In the genomic region with DNA sequence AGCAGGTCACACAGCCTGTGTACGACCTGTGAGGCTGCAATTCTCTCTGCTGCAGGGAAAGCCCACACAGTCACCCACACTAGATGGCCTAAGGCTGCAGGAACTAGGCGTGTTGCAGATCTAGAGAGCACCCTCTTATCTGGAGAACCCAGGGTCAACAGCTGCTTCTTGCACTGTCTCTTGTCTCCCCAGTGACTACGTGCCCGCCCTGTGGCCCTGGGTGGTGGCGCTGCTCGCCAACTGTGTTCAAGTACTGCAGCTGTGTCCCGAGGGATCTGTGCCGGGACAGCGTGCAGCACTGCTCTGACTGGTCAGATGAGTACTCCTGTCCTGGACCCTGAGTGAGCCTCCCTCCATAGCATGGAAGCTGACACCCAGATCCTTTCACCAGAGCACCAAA, we compare ENCODE assay signal across 14 mouse cellular contexts. TPM values are rescaled to one million over a fixed set of nuclear protein-coding genes. Genes with fewer than 3 reads are reported as not detected.
DNase-seq lines count a peak whose midpoint lies in the region; ATAC-seq and TF ChIP-seq lines count a peak whose summit lies in the region.
"Had no signal": no experiment of that assay in that cellular context is flagged by ENCODE, and none has a peak within 500 bp of the region (broad histone marks: within the 10 kb centered on the region; RNA-seq: fewer than 3 reads in every experiment).

No protein-coding gene starts in this region.

- no peaks in the 10 kb centered on the region for H3K36me3 ChIP-seq in lung, embryonic 16.5 days (ENCODE audit: control insufficient read depth, insufficient read depth, low read length)
- no peaks in the 10 kb centered on the region for H3K36me3 ChIP-seq in liver, embryonic 11.5 days (ENCODE audit: control insufficient read depth, insufficient read depth, low read length)
- H3K36me3 ChIP-seq in stomach, embryonic 14.5 days (ENCODE audit: control insufficient read depth, insufficient read depth, low read length) = no peaks in the 10 kb centered on the region
- H3K36me3 ChIP-seq: hindbrain, embryonic 15.5 days; midbrain, embryonic 12.5 days had no signal

- peak; percentile 27; the same call in 1 of the 2 replicates for ATAC-seq in lung, embryonic 16.5 days (ENCODE audit: low read depth)
- ATAC-seq in liver, embryonic 11.5 days (replicated peaks; ENCODE audit: low FRiP score) = peak; percentile 99
- peak; percentile 66; the same call in 1 of the 2 replicates for ATAC-seq in stomach, embryonic 14.5 days (ENCODE audit: insufficient number of reproducible peaks, insufficient read depth, low FRiP score, low read depth)
- ATAC-seq: forebrain, embryonic 16.5 days had no signal

- no peaks in the 10 kb centered on the region for H3K9me3 ChIP-seq in lung, embryonic 16.5 days (ENCODE audit: control insufficient read depth, low read length)
- no peaks in the 10 kb centered on the region for H3K9me3 ChIP-seq in liver, embryonic 11.5 days (ENCODE audit: control insufficient read depth, low read length)
- no peaks in the 10 kb centered on the region for H3K9me3 ChIP-seq in stomach, embryonic 14.5 days (ENCODE audit: control insufficient read depth, low read depth, low read length)
- H3K9me3 ChIP-seq: hindbrain, embryonic 15.5 days; midbrain, embryonic 12.5 days had no signal

- no peak overlapping the region for H3K27ac ChIP-seq in lung, embryonic 16.5 days (ENCODE audit: low read length)
- H3K27ac ChIP-seq in bone marrow, adult 2 months (ENCODE audit: control insufficient read depth, insufficient read depth, low read depth, low read length, poor library complexity) = peak overlapping the region; percentile 46
- peak overlapping the region; percentile 2; the same call in 1 of the 2 replicates for H3K27ac ChIP-seq in liver, embryonic 11.5 days (ENCODE audit: low read depth, low read length)
- H3K27ac ChIP-seq in stomach, embryonic 14.5 days (ENCODE audit: low read length) = no peak overlapping the region
- H3K27ac ChIP-seq: hindbrain, embryonic 15.5 days; midbrain, embryonic 12.5 days had no signal

- 49% methylated on average over 9 of the region's 9 CpGs for WGBS in lung, embryonic 16.5 days
- WGBS in lung, adult 2 months = 68% methylated on average over 9 of the region's 9 CpGs
- 59% methylated on average over 9 of the region's 9 CpGs for WGBS in bone marrow, adult 2 months
- WGBS in liver, embryonic 11.5 days = 47% methylated on average over 9 of the region's 9 CpGs
- WGBS in stomach, embryonic 14.5 days = 76% methylated on average over 9 of the region's 9 CpGs

- no peak overlapping the region for H3K4me3 ChIP-seq in lung, embryonic 16.5 days (ENCODE audit: low read length)
- H3K4me3 ChIP-seq in lung, adult 2 months (replicated peaks; ENCODE audit: extremely low read depth, low read depth, low read length) = no peak overlapping the region
- H3K4me3 ChIP-seq in bone marrow, adult 2 months (replicated peaks; ENCODE audit: control insufficient read depth, low read depth, low read length) = no peak overlapping the region
- no peak overlapping the region for H3K4me3 ChIP-seq in liver, embryonic 11.5 days (ENCODE audit: low read depth, low read length)
- H3K4me3 ChIP-seq in stomach, embryonic 14.5 days (ENCODE audit: low read depth, low read length) = no peak overlapping the region
- H3K4me3 ChIP-seq: hindbrain, embryonic 15.5 days; midbrain, embryonic 12.5 days had no signal

- TF ChIP-seq CTCF in lung, adult 2 months (IDR thresholded peaks at IDR 0.05; ENCODE audit: insufficient read depth, low read length) = no peak
- peak; percentile 22; the same call in 1 of the 2 replicates for TF ChIP-seq CTCF in bone marrow, adult 2 months (IDR thresholded peaks at IDR 0.05; ENCODE audit: control insufficient read depth, insufficient read depth, low read length)

- peaks cover 4% of the 10 kb centered on the region; the same call in 1 of the 2 replicates for H3K4me1 ChIP-seq in lung, embryonic 16.5 days (replicated peaks; ENCODE audit: control insufficient read depth, insufficient read depth, low read length)
- H3K4me1 ChIP-seq in lung, adult 2 months (ENCODE audit: control insufficient read depth, insufficient read depth, low read length) = peaks cover 11% of the 10 kb centered on the region; the same call in 1 of the 2 replicates
- H3K4me1 ChIP-seq in bone marrow, adult 2 months (ENCODE audit: control insufficient read depth, insufficient read depth, low read length) = peaks cover 5% of the 10 kb centered on the region
- peaks cover 25% of the 10 kb centered on the region for H3K4me1 ChIP-seq in liver, embryonic 11.5 days (replicated peaks; ENCODE audit: control insufficient read depth, insufficient read depth, low read length)
- 0 out of 2 replicates have a peak, but pooled peaks cover 3% of the 10 kb centered on the region for H3K4me1 ChIP-seq in stomach, embryonic 14.5 days (ENCODE audit: control insufficient read depth, insufficient read depth, low read length)
- H3K4me1 ChIP-seq: hindbrain, embryonic 15.5 days; midbrain, embryonic 12.5 days had no signal

- H3K9ac ChIP-seq in lung, embryonic 16.5 days (ENCODE audit: low read length) = no peak overlapping the region
- peak overlapping the region; percentile 55 for H3K9ac ChIP-seq in liver, embryonic 11.5 days (ENCODE audit: low read depth, low read length)
- H3K9ac ChIP-seq in stomach, embryonic 14.5 days (replicated peaks; ENCODE audit: low read depth, low read length) = no peak overlapping the region
- H3K9ac ChIP-seq: hindbrain, embryonic 15.5 days; midbrain, embryonic 12.5 days had no signal

- H3K27me3 ChIP-seq in lung, embryonic 16.5 days (ENCODE audit: control insufficient read depth, insufficient read depth, low read depth, low read length) = no peaks in the 10 kb centered on the region
- H3K27me3 ChIP-seq in liver, embryonic 11.5 days (replicated peaks; ENCODE audit: control insufficient read depth, insufficient read depth, low read length) = no peaks in the 10 kb centered on the region
- H3K27me3 ChIP-seq in stomach, embryonic 14.5 days (ENCODE audit: control insufficient read depth, insufficient read depth, low read length) = no peaks in the 10 kb centered on the region
- H3K27me3 ChIP-seq: hindbrain, embryonic 15.5 days; midbrain, embryonic 12.5 days had no signal

- TF ChIP-seq POLR2A in lung, adult 2 months (IDR thresholded peaks at IDR 0.05; ENCODE audit: borderline replicate concordance, extremely low read depth, low read depth, low read length) = no peak
- peak; percentile 44; the same call in 1 of the 2 replicates for TF ChIP-seq POLR2A in bone marrow, adult 2 months (IDR thresholded peaks at IDR 0.05; ENCODE audit: borderline replicate concordance, control insufficient read depth, low read depth, low read length)

- H3K4me2 ChIP-seq in lung, embryonic 16.5 days (ENCODE audit: low read depth, low read length) = no peak overlapping the region
- H3K4me2 ChIP-seq in liver, embryonic 11.5 days = peak overlapping the region; percentile 44
- no peak overlapping the region for H3K4me2 ChIP-seq in stomach, embryonic 14.5 days (replicated peaks; ENCODE audit: low read depth, low read length)
- H3K4me2 ChIP-seq: hindbrain, embryonic 15.5 days; midbrain, embryonic 12.5 days had no signal

- no peak for DNase-seq in lung, adult 2 months
- peak; percentile 70 for DNase-seq in liver, embryonic 11.5 days (ENCODE audit: low spot score)
- no peak for DNase-seq in embryo, embryonic 10.5 days (ENCODE audit: low spot score)
- DNase-seq in cerebellum, adult 11-12 months = no peak
- DNase-seq: embryo, embryonic 11 days; heart, adult 18-20 months; thymus, adult 2 months had no signal

RNA-seq across cellular contexts. Expression of gene Ldlrad1, which starts 8.6 kb away (rescaled TPM):
- 0.23 and 0.72 TPM in 2 replicates for polyA plus RNA-seq in lung, embryonic 16.5 days (2015; fragmentation: Nextera tagmentation; extraction: Ambion mirVana)
- polyA plus RNA-seq in lung, adult 2 months (2012; rRNA removed) = 47.9 and 52.0 TPM in 2 replicates
- polyA plus RNA-seq in bone marrow, adult 2 months (2011; ENCODE audit: insufficient read depth, insufficient read length, low replicate concordance, missing spikeins) = not detected in 2 replicates
- not detected in 2 replicates for polyA plus RNA-seq in liver, embryonic 11.5 days (2014; fragmentation: Nextera tagmentation; extraction: Ambion mirVana)
- polyA plus RNA-seq in stomach, embryonic 14.5 days (2014; fragmentation: Nextera tagmentation; extraction: Ambion mirVana) = not detected in 2 replicates
- polyA plus RNA-seq: forebrain, embryonic 16.5 days; hindbrain, embryonic 15.5 days; limb, embryonic 11.5 days; midbrain, embryonic 12.5 days had no signal

RNA-seq across cellular contexts. Expression of gene Lrrc42, which starts 35.8 kb away (rescaled TPM):
- 66.1 and 71.2 TPM in 2 replicates for polyA plus RNA-seq in lung, embryonic 16.5 days (2015; fragmentation: Nextera tagmentation; extraction: Ambion mirVana)
- 9.0 and 10.6 TPM in 2 replicates for polyA plus RNA-seq in lung, adult 2 months (2012; rRNA removed)
- polyA plus RNA-seq in bone marrow, adult 2 months (2011; ENCODE audit: insufficient read depth, insufficient read length, low replicate concordance, missing spikeins) = 5.9 and 16.0 TPM in 2 replicates
- polyA plus RNA-seq in liver, embryonic 11.5 days (2014; fragmentation: Nextera tagmentation; extraction: Ambion mirVana) = 40.7 and 41.1 TPM in 2 replicates
- polyA plus RNA-seq in stomach, embryonic 14.5 days (2014; fragmentation: Nextera tagmentation; extraction: Ambion mirVana) = 67.6 and 70.4 TPM in 2 replicates

RNA-seq across cellular contexts. Expression of gene Hspb11, which starts 35.8 kb away (rescaled TPM):
- 41.2 and 43.6 TPM in 2 replicates for polyA plus RNA-seq in lung, embryonic 16.5 days (2015; fragmentation: Nextera tagmentation; extraction: Ambion mirVana)
- 2.4 and 4.2 TPM in 2 replicates for polyA plus RNA-seq in lung, adult 2 months (2012; rRNA removed)
- 2.7 and 4.1 TPM in 2 replicates for polyA plus RNA-seq in bone marrow, adult 2 months (2011; ENCODE audit: insufficient read depth, insufficient read length, low replicate concordance, missing spikeins)
- polyA plus RNA-seq in liver, embryonic 11.5 days (2014; fragmentation: Nextera tagmentation; extraction: Ambion mirVana) = 14.8 and 16.0 TPM in 2 replicates
- polyA plus RNA-seq in stomach, embryonic 14.5 days (2014; fragmentation: Nextera tagmentation; extraction: Ambion mirVana) = 37.8 and 40.6 TPM in 2 replicates

RNA-seq across cellular contexts. Expression of gene Tceanc2, which starts 38.7 kb away (rescaled TPM):
- 22.7 and 25.1 TPM in 2 replicates for polyA plus RNA-seq in lung, embryonic 16.5 days (2015; fragmentation: Nextera tagmentation; extraction: Ambion mirVana)
- polyA plus RNA-seq in lung, adult 2 months (2012; rRNA removed) = 5.6 and 7.5 TPM in 2 replicates
- 26.5 and 33.5 TPM in 2 replicates for polyA plus RNA-seq in bone marrow, adult 2 months (2011; ENCODE audit: insufficient read depth, insufficient read length, low replicate concordance, missing spikeins)
- polyA plus RNA-seq in liver, embryonic 11.5 days (2014; fragmentation: Nextera tagmentation; extraction: Ambion mirVana) = 23.0 and 32.3 TPM in 2 replicates
- 16.1 and 20.8 TPM in 2 replicates for polyA plus RNA-seq in stomach, embryonic 14.5 days (2014; fragmentation: Nextera tagmentation; extraction: Ambion mirVana)

RNA-seq across cellular contexts. Expression of gene Tmem59, which starts 39.4 kb away (rescaled TPM):
- 496 and 538 TPM in 2 replicates for polyA plus RNA-seq in lung, embryonic 16.5 days (2015; fragmentation: Nextera tagmentation; extraction: Ambion mirVana)
- 321 and 330 TPM in 2 replicates for polyA plus RNA-seq in lung, adult 2 months (2012; rRNA removed)
- polyA plus RNA-seq in bone marrow, adult 2 months (2011; ENCODE audit: insufficient read depth, insufficient read length, low replicate concordance, missing spikeins) = 30.6 and 44.6 TPM in 2 replicates
- 221 and 223 TPM in 2 replicates for polyA plus RNA-seq in liver, embryonic 11.5 days (2014; fragmentation: Nextera tagmentation; extraction: Ambion mirVana)
- polyA plus RNA-seq in stomach, embryonic 14.5 days (2014; fragmentation: Nextera tagmentation; extraction: Ambion mirVana) = 384 and 395 TPM in 2 replicates

Comparison
In these comparisons a context has a peak if more than half of its experiments do, and no peak if none do; other contexts are left out.
1. RNA of gene Ldlrad1, which starts 8.6 kb away (polyA plus RNA-seq): 47.9 to 52.0 TPM in lung, adult 2 months; 0.23 to 0.72 TPM in lung, embryonic 16.5 days, not detected in bone marrow, adult 2 months, not detected in liver, embryonic 11.5 days and not detected in stomach, embryonic 14.5 days; every median in the first group is over 10 times any median in the second.
2. ATAC-seq: peak in every context shown above with its lines; median percentile 99 in liver, embryonic 11.5 days; 66 in stomach, embryonic 14.5 days; 27 in lung, embryonic 16.5 days.
3. H3K27ac ChIP-seq: peak in bone marrow, adult 2 months (single experiment) and liver, embryonic 11.5 days (single experiment); none in lung, embryonic 16.5 days (single experiment) and stomach, embryonic 14.5 days (single experiment).